Mouse (Mus musculus) hindbrain, embryonic 16.5 days (tissue): ENCODE measurements at regions not wholly inside any gene's neighbourhood (a gene's known extent, or its start where the extent isn't known, plus 50 kb on each side); places are given as distances from the start of the nearest gene placed in this dataset.
A peak's percentile ranks its signal among the peaks of the same experiment; 100 is the strongest.

ENCODE experiments used
- ATAC-seq: fragments of 200-750 bp; cut with Nextera tagmentation; 2 replicates; pipeline ENCODE4 v1.8.0; 2017; ENCODE audit warnings: moderate TSS enrichment, moderate library complexity
- H3K27ac ChIP-seq: fragments of 300-500 bp; sonication (generic); 2 replicates; pipeline ENCODE4 v1.5.1; 2014; ENCODE audit warnings: low read depth, mild to moderate bottlenecking, control low read depth, low read length, moderate library complexity
- H3K27me3 ChIP-seq: fragments of 300-500 bp; sonication (generic); replicated peaks from 2 replicates; pipeline ENCODE4 v1.6.1; 2014; ENCODE audit warnings: low read length; ENCODE audit not compliant: control insufficient read depth, insufficient read depth
- H3K36me3 ChIP-seq: fragments of 300-500 bp; sonication (generic); 2 replicates; pipeline ENCODE4 v1.6.1; 2014; ENCODE audit warnings: mild to moderate bottlenecking, low read length, moderate library complexity, mixed read lengths; ENCODE audit not compliant: control insufficient read depth, insufficient read depth
- H3K4me1 ChIP-seq: fragments of 300-500 bp; sonication (generic); 2 replicates; pipeline ENCODE4 v1.6.1; 2014; ENCODE audit warnings: low read depth, low read length; ENCODE audit not compliant: control insufficient read depth, insufficient read depth
- H3K4me2 ChIP-seq: fragments of 300-500 bp; sonication (generic); 2 replicates; pipeline ENCODE4 v1.6.1; 2014; ENCODE audit warnings: mild to moderate bottlenecking, low read length, control low read depth, moderate library complexity
- H3K4me3 ChIP-seq: fragments of 300-500 bp; sonication (generic); 2 replicates; pipeline ENCODE4 v1.5.1; 2014; ENCODE audit warnings: mild to moderate bottlenecking, low read length, control low read depth, moderate library complexity
- H3K9ac ChIP-seq: fragments of 300-500 bp; sonication (generic); 2 replicates; pipeline ENCODE4 v1.6.1; 2014; ENCODE audit warnings: low read depth, mild to moderate bottlenecking, control low read depth, low read length, moderate library complexity
- H3K9me3 ChIP-seq: fragments of 300-500 bp; sonication (generic); 2 replicates; pipeline ENCODE4 v1.6.1; 2014; ENCODE audit warnings: mild to moderate bottlenecking, low read length, moderate library complexity; ENCODE audit not compliant: control insufficient read depth
- WGBS: fragments of 180-500 bp; shearing (Covaris S2); extraction: QIAGEN DNeasy Blood & Tissue Kit; methylation state at CpG from one replicate; pipeline ENCODE4 v1.1.7; 2014; 5-methylcytosine and 5-hydroxymethylcytosine counted together

GRCm38 (mm10) chr15:51677266-51677665 lies 2207.4 kb upstream of the Gm7489 start:
- H3K9ac ChIP-seq: no peak overlapping the region
- WGBS: 82% methylated on average over 4 of the region's 4 CpGs
- H3K4me2 ChIP-seq: no peak overlapping the region
- no peak overlapping the region for H3K27ac ChIP-seq
- ATAC-seq: no peak
- no peaks in the 10 kb centered on the region for H3K4me1 ChIP-seq
- H3K36me3 ChIP-seq: no peaks in the 10 kb centered on the region
- no peak overlapping the region for H3K4me3 ChIP-seq
- H3K27me3 ChIP-seq: no peaks in the 10 kb centered on the region
- no peaks in the 10 kb centered on the region for H3K9me3 ChIP-seq

DNA sequence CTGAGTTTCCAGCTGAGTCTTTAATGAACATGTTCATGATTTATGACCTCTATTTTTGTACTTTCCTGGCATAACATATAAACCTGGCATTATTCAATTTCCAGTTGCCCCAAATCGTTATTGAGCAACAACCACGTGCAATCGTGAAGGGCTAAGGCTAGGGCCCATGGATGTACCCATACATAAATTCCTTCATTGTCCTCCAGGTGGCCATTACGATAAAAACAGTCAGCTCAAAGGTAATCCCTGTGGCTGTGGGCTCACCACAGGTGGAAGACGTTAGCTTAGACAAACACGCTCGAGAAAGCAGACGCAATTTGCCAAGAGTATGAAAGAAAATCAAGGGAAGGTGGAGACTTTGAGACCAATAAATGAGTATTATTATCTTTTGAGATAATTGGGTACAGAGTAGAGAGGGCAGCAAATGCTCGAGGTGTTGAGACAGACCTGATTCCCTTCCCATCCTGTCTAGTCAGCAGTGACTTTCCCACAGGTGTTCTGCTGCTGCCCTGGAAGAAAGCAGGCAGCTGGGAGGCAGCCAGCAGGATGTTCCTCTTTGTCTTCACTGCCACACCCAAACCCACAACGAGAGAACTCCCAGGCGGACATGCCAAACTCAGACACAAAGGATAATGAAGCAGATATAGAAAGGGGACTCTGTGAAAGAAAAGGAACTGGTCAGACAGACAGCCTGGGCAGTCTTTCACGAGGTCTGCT lies 2205.4 kb upstream of the Gm7489 start:
- no peaks in the 10 kb centered on the region for H3K27me3 ChIP-seq
- ATAC-seq: no peak
- 62% methylated on average over 12 of the region's 12 CpGs for WGBS
- H3K36me3 ChIP-seq: no peaks in the 10 kb centered on the region
- no peak overlapping the region for H3K4me3 ChIP-seq
- H3K4me1 ChIP-seq: no peaks in the 10 kb centered on the region
- no peaks in the 10 kb centered on the region for H3K9me3 ChIP-seq
- no peak overlapping the region for H3K4me2 ChIP-seq
- H3K9ac ChIP-seq: no peak overlapping the region
- H3K27ac ChIP-seq: no peak overlapping the region

DNA sequence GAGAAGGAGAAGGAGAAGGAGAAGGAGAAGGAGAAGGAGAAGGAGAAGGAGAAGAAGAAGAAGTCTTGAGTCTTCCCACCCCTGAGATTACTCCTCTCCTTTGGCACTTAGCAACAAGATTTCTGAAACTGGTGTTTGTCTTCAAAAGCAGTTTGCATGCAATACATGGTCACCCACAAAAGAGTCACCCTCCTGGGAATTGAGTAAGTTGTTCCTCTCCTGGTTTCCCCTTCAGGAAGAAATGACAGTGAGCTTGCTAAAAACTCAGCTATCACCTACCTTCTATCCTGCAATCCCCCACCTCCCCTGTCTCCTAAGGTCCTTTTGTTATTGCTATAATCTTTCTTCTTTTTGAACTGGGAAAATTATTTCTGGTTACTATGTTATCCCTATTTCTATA lies 2204.2 kb upstream of the Gm7489 start:
- ATAC-seq: no peak
- Histone ChIP-seq H3K27ac (no peak overlapping the region), H3K36me3 (no peaks in the 10 kb centered on the region), H3K9ac (no peak overlapping the region), H3K4me1 (no peaks in the 10 kb centered on the region), H3K27me3 (no peaks in the 10 kb centered on the region), H3K9me3 (no peaks in the 10 kb centered on the region), H3K4me2 (no peak overlapping the region), H3K4me3 (no peak overlapping the region)

GRCm38 (mm10) chr15:51681191-51681590 lies 2203.5 kb upstream of the Gm7489 start:
- Histone ChIP-seq H3K4me2 (no peak overlapping the region), H3K9ac (no peak overlapping the region), H3K27me3 (no peaks in the 10 kb centered on the region), H3K4me1 (no peaks in the 10 kb centered on the region), H3K36me3 (no peaks in the 10 kb centered on the region), H3K27ac (no peak overlapping the region), H3K9me3 (no peaks in the 10 kb centered on the region), H3K4me3 (no peak overlapping the region)
- 82% methylated on average over 6 of the region's 6 CpGs for WGBS
- no peak for ATAC-seq

DNA sequence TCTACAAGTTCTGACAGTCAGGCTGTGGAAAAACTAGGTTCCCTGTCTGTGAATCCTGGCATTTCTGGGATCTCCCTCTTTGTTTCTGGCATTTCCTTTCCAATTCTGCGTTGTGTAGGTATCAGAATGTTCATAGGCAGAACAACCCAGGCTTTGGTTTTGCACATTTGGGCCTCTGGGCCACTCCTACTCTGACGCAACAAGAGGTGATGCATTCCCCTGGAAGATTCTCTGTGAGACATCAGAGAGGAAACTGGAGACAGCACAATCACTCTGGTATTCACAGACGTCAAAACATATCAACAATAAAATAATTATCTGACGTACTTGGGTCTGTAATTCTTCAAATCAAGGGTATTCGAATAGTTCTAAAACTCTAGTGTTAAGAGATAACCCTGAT lies 2202.4 kb upstream of the Gm7489 start:
- Histone ChIP-seq H3K4me1 (no peaks in the 10 kb centered on the region), H3K27me3 (no peaks in the 10 kb centered on the region), H3K9ac (no peak overlapping the region), H3K36me3 (no peaks in the 10 kb centered on the region), H3K4me3 (no peak overlapping the region), H3K9me3 (no peaks in the 10 kb centered on the region), H3K27ac (no peak overlapping the region), H3K4me2 (no peak overlapping the region)
- no peak for ATAC-seq
- WGBS: 88% methylated on average over 5 of the region's 5 CpGs

GRCm38 (mm10) chr15:51687007-51687540 lies 2197.6 kb upstream of the Gm7489 start:
- H3K4me2 ChIP-seq: no peak overlapping the region
- no peak for ATAC-seq
- H3K9ac ChIP-seq: no peak overlapping the region
- no peak overlapping the region for H3K4me3 ChIP-seq
- no peaks in the 10 kb centered on the region for H3K4me1 ChIP-seq
- no peaks in the 10 kb centered on the region for H3K36me3 ChIP-seq
- H3K9me3 ChIP-seq: no peaks in the 10 kb centered on the region
- no peaks in the 10 kb centered on the region for H3K27me3 ChIP-seq
- 67% methylated on average over 13 of the region's 13 CpGs for WGBS
- H3K27ac ChIP-seq: no peak overlapping the region

GRCm38 (mm10) chr15:51689498-51689897 lies 2195.2 kb upstream of the Gm7489 start:
- Histone ChIP-seq H3K4me3 (no peak overlapping the region), H3K27me3 (no peaks in the 10 kb centered on the region), H3K9ac (no peak overlapping the region), H3K9me3 (no peaks in the 10 kb centered on the region), H3K36me3 (no peaks in the 10 kb centered on the region), H3K4me1 (no peaks in the 10 kb centered on the region), H3K4me2 (no peak overlapping the region), H3K27ac (no peak overlapping the region)
- no peak for ATAC-seq
- 69% methylated on average over 1 of the region's 1 CpGs for WGBS

DNA sequence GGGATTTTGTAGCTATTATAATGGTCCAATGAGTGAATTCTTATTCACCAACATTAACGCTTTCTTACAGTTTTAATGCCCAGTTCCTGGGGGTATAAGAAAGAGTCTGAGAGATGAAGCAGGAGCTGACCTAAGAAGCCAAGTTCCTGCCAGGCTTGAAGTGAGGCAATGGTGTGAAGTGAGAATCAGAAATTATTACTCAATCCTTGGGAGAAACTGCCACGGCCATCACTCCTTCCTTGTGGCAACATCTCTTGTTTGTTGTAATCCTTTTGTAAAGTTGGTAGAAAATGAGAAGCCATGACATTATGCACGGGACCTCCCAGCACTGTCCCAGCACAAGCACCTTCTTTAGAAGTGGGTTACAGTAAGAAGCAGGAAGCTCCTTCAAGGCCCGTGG lies 2192.0 kb upstream of the Gm7489 start:
- H3K4me3 ChIP-seq: no peak overlapping the region
- H3K9ac ChIP-seq: no peak overlapping the region
- H3K4me1 ChIP-seq: no peaks in the 10 kb centered on the region
- H3K4me2 ChIP-seq: no peak overlapping the region
- no peaks in the 10 kb centered on the region for H3K9me3 ChIP-seq
- no peaks in the 10 kb centered on the region for H3K36me3 ChIP-seq
- H3K27me3 ChIP-seq: no peaks in the 10 kb centered on the region
- 87% methylated on average over 4 of the region's 4 CpGs for WGBS
- H3K27ac ChIP-seq: no peak overlapping the region
- no peak for ATAC-seq

- Histone ChIP-seq H3K36me3 (no peaks in the 10 kb centered on the region), H3K27ac (no peak overlapping the region), H3K9me3 (no peaks in the 10 kb centered on the region), H3K4me3 (no peak overlapping the region), H3K4me1 (no peaks in the 10 kb centered on the region), H3K27me3 (no peaks in the 10 kb centered on the region), H3K9ac (no peak overlapping the region), H3K4me2 (no peak overlapping the region; the same call in 1 of the 2 replicates)
- WGBS: 41% methylated on average over 11 of the region's 11 CpGs
- peak; percentile 76; the same call in 1 of the 2 replicates for ATAC-seq
These were observed 2188.2 kb upstream of the Gm7489 start for GRCm38 (mm10) chr15:51696344-51697016.
